Mouse (Mus musculus): ENCODE data around the gene Arhgap22.

Gene Arhgap22

GRCm38 (mm10) chr14:33370056-33370455 is 156.2 kb downstream of the Arhgap22 start:
- DNase-seq (ENCODE audit: low read depth, low spot score): no peak

- DNase-seq (ENCODE audit: low read depth, low spot score): peak; percentile 54
These were observed 157.4 kb downstream of the Arhgap22 start for GRCm38 (mm10) chr14:33371248-33371647.

GRCm38 (mm10) chr14:33373271-33373670 is 159.4 kb downstream of the Arhgap22 start:
- no peak for DNase-seq (ENCODE audit: low read depth, low spot score)

- DNase-seq (ENCODE audit: low read depth, low spot score): no peak
These were observed 160.3 kb downstream of the Arhgap22 start for GRCm38 (mm10) chr14:33374089-33374488.

GRCm38 (mm10) chr14:33377211-33377610 is 163.4 kb downstream of the Arhgap22 start:
- no peak for DNase-seq (ENCODE audit: low read depth, low spot score)

GRCm38 (mm10) chr14:33378723-33379122 is 164.9 kb downstream of the Arhgap22 start:
- DNase-seq (ENCODE audit: low read depth, low spot score): no peak

- DNase-seq (ENCODE audit: low read depth, low spot score): no peak
These were observed 167.1 kb downstream of the Arhgap22 start for GRCm38 (mm10) chr14:33380830-33381457.

GRCm38 (mm10) chr14:33398065-33398860 is 184.4 kb downstream of the Arhgap22 start:
- DNase-seq (ENCODE audit: low read depth, low spot score): no peak

GRCm38 (mm10) chr14:33400019-33400418 is 186.2 kb downstream of the Arhgap22 start:
- DNase-seq (ENCODE audit: low read depth, low spot score): no peak

GRCm38 (mm10) chr14:33402331-33402730 is 188.5 kb downstream of the Arhgap22 start:
- DNase-seq (ENCODE audit: low read depth, low spot score): no peak

GRCm38 (mm10) chr14:33415746-33416145 is 201.9 kb downstream of the Arhgap22 start:
- no peak for DNase-seq (ENCODE audit: low read depth, low spot score)

- DNase-seq (ENCODE audit: low read depth, low spot score): no peak
These were observed 204.6 kb downstream of the Arhgap22 start for GRCm38 (mm10) chr14:33418311-33418909.

All from retina, postnatal 7 days (tissue).